Mouse (Mus musculus) lung, postnatal 10 days (tissue): Measurements from ENCODE around the gene Rybp.

ENCODE experiments used
- DNase-seq: peaks from one replicate; pipeline ENCODE4 v3.0.0; 2021

The Rybp gene

DNA sequence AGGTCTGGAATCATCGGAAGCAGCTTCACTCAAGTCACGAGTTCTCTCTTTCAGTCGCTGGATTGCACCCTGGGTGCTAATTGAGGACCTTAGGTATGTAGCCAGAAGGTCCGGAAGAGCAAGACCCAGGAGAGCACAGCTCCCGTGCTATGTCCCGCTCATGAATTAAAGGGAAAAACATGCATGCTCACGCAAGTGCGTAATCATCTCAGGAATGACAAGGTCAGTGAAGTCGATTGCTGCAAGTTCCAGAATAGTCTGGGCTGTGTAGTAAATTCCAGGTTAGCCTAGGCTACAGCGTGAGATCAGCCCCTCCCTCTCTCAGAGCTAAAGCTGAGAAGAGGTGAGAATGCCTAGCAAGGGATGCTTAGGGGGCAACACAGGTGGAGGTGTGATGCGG lies 100.5 kb downstream of the Rybp start:
- DNase-seq, result no peak

GRCm38 (mm10) chr6:100185524-100185923 lies 101.8 kb downstream of the Rybp start:
- peak; percentile 36 for DNase-seq

DNA sequence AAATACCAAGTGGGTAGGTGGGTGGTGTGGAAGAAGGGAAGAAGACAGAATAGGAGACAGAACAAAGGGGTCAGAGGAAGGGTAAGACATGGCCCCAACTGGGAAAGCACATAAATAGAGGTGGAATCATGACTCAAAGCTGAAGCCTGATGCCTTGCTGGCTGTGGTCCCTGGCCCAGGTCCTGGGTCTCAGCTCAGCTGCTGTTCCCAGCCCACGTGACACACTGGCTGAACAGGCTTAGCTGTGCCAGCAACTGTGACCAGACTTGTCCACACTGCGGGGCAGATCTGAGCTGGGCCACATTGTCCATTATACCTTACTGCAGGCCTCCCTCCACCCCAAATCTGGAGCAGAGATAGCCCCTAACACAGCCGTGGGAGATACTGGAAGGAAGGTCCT lies 103.9 kb downstream of the Rybp start:
- DNase-seq, result peak; percentile 49

DNA sequence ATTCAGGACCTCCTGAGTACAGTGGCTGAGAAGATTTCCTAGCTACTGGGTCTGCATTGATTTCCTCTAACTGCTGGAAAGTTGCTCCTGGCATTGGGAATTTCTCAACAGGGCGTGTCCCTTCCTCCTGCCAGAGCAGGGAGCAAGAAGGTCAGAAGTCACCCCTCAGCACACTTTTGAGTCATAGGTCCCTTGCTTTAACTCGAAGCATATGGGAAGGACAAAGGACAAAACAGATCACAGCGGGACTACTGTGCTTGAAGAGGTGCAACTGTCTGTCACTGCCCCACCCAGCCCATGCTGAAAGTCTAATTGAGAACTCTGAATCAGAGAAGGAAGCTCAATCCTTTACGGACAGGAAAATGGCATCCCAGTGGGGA lies 106.4 kb downstream of the Rybp start:
- no peak for DNase-seq

GRCm38 (mm10) chr6:100180213-100180882 lies 106.9 kb downstream of the Rybp start:
- DNase-seq, result peak; percentile 57

GRCm38 (mm10) chr6:100178830-100179229 lies 108.5 kb downstream of the Rybp start:
- no peak for DNase-seq
